Mouse (Mus musculus): Measurements from ENCODE around the gene Lrrc47. TPM values are rescaled to one million over a fixed set of nuclear protein-coding genes. Genes with fewer than 3 reads are reported as not detected.

Lrrc47 gene
- polyA plus RNA-seq, 1 experiment: 41.8 TPM

GRCm38 (mm10) chr4:153992715-153993114 lies 18.8 kb upstream of the Lrrc47 start:
- H3K27ac ChIP-seq (ENCODE audit: insufficient read depth, low read length): no peak overlapping the region
- no peak for TF ChIP-seq CTCF (IDR thresholded peaks at IDR 0.05; ENCODE audit: borderline replicate concordance, insufficient read depth, low read length)
- TF ChIP-seq POLR2A (IDR thresholded peaks at IDR 0.05; ENCODE audit: low read depth, low read length): no peak
- H3K4me3 ChIP-seq (ENCODE audit: insufficient read depth, low read length): no peak overlapping the region
- H3K4me1 ChIP-seq (ENCODE audit: control insufficient read depth, insufficient read depth, low read length): 0 out of 2 replicates have a peak, but pooled peaks cover 4% of the 10 kb centered on the region

DNA sequence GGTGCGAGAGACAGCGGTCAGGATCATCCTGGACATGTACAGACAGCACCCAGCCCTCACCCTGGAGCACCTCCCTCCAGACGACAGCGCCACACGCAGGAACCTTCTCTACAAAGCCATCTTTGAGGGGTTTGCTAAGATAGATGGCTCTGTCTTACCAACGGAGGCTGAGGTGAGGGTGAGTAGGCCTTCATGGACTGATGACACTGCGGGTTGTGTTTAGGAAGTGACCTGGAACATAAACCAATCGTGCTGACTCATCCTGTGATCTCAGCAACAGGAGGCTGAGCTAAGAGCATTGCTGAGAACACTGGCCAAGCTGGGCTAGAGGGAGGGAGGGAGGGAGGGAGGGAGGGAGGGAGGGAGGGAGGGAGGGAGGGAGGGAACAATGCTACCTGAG lies 18.0 kb upstream of the Lrrc47 start:
- Histone ChIP-seq H3K4me1 (ENCODE audit: control insufficient read depth, insufficient read depth, low read length) (0 out of 2 replicates have a peak, but pooled peaks cover 4% of the 10 kb centered on the region), H3K4me3 (ENCODE audit: insufficient read depth, low read length) (no peak overlapping the region), H3K27ac (ENCODE audit: insufficient read depth, low read length) (no peak overlapping the region)
- TF ChIP-seq POLR2A (IDR thresholded peaks at IDR 0.05; ENCODE audit: low read depth, low read length) (no peak), CTCF (IDR thresholded peaks at IDR 0.05; ENCODE audit: borderline replicate concordance, insufficient read depth, low read length) (no peak)

DNA sequence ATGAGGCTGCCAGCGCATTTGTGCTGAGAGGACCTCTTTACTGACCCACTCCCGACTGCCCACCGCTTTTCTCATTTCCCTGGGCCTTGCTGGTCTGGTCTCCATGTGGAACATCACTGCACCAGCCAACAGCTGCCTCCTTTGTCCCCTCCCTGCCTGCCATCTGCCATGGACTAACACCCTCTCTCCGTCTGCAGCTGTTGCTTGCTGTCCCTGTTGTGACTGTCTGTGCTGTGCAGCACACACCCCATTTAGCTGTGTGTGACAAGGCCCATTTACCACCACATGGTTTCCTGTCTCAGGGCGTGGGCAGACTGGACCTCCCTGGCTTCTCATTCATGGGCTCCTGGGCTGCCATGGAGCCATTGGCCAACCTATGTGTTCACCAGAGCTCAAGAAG lies 6.0 kb upstream of the Lrrc47 start:
- TF ChIP-seq CTCF (IDR thresholded peaks at IDR 0.05; ENCODE audit: borderline replicate concordance, insufficient read depth, low read length) (no peak), POLR2A (IDR thresholded peaks at IDR 0.05; ENCODE audit: low read depth, low read length) (no peak)
- H3K4me3 ChIP-seq (ENCODE audit: insufficient read depth, low read length): no peak overlapping the region

DNA sequence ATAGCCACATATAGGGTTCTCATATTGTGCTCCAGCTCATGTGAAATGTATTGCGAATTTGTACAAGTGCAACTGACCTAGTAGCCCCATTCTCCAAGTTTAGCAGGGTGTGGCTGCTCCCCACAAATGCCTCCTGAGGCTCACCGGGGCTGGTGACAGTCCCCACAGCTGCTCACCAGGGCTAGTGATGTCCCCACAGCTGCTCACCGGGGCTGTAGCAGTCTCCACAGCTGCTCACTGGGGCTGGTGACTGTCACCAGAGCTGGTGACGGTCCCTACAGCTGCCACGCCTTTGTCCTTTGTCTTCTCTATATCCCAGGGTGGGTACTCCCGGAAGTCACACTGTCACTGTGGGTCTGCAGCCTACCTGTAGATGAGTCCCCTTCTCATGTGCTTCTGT lies 5.3 kb upstream of the Lrrc47 start:
- no peaks in the 10 kb centered on the region for H3K4me1 ChIP-seq (ENCODE audit: control insufficient read depth, insufficient read depth, low read length)
- H3K4me3 ChIP-seq (ENCODE audit: insufficient read depth, low read length): no peak overlapping the region
- TF ChIP-seq CTCF (IDR thresholded peaks at IDR 0.05; ENCODE audit: borderline replicate concordance, insufficient read depth, low read length) (no peak), POLR2A (IDR thresholded peaks at IDR 0.05; ENCODE audit: low read depth, low read length) (no peak)
- H3K27ac ChIP-seq (ENCODE audit: insufficient read depth, low read length): no peak overlapping the region

More for the DNA sequence above, 6.0 kb upstream of the Lrrc47 start:
- Histone ChIP-seq H3K4me1 (ENCODE audit: control insufficient read depth, insufficient read depth, low read length) (no peaks in the 10 kb centered on the region), H3K27ac (ENCODE audit: insufficient read depth, low read length) (no peak overlapping the region)

GRCm38 (mm10) chr4:154007759-154008158 lies 3.8 kb upstream of the Lrrc47 start:
- no peak overlapping the region for H3K4me3 ChIP-seq (ENCODE audit: insufficient read depth, low read length)

DNA sequence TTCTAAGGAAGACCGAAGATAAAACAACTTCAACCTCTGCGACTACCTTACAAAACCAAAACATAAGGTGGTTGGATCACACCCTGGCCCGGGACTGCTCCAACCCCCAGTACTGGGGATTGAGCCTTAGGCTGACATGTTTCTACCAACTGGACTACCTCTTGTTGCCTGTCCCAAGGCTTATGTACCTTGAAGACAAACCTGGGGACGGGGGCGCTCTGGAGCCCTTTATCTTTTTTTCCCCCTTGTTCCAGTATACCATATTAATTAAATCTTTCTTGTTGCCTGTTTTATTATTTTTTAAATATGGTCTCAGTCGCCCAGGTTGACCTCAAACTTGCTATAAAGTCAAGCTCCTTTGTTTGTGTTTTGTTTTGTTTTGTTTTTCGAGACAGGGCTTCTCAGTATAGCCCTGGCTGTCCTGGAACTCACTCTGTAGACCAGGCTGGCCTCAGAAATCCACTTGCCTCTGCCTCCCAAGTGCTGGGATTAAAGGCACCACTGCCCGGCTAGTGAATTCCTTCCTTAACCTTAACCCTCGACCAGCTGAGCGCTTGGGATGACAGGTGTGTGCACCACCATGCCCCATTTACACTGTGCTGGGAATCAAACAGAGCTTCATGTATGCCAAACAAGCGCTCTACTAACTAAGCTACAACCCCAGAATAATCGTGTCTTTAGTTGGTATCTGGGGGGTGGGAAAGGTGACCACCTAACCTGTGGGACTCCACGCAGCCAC lies 455 bp upstream of the Lrrc47 start:
- Histone ChIP-seq H3K4me1 (ENCODE audit: control insufficient read depth, insufficient read depth, low read length) (peaks cover 7% of the 10 kb centered on the region), H3K27ac (ENCODE audit: insufficient read depth, low read length) (no peak overlapping the region), H3K4me3 (ENCODE audit: insufficient read depth, low read length) (peak overlapping the region; percentile 98)
- TF ChIP-seq POLR2A (IDR thresholded peaks at IDR 0.05; ENCODE audit: low read depth, low read length) (no peak; the same call in 1 of the 2 replicates), CTCF (IDR thresholded peaks at IDR 0.05; ENCODE audit: borderline replicate concordance, insufficient read depth, low read length) (no peak)

More at GRCm38 (mm10) chr4:154007759-154008158, 3.8 kb upstream of the Lrrc47 start:
- no peaks in the 10 kb centered on the region for H3K4me1 ChIP-seq (ENCODE audit: control insufficient read depth, insufficient read depth, low read length)
- TF ChIP-seq POLR2A (IDR thresholded peaks at IDR 0.05; ENCODE audit: low read depth, low read length) (no peak), CTCF (IDR thresholded peaks at IDR 0.05; ENCODE audit: borderline replicate concordance, insufficient read depth, low read length) (no peak)
- no peak overlapping the region for H3K27ac ChIP-seq (ENCODE audit: insufficient read depth, low read length)

DNA sequence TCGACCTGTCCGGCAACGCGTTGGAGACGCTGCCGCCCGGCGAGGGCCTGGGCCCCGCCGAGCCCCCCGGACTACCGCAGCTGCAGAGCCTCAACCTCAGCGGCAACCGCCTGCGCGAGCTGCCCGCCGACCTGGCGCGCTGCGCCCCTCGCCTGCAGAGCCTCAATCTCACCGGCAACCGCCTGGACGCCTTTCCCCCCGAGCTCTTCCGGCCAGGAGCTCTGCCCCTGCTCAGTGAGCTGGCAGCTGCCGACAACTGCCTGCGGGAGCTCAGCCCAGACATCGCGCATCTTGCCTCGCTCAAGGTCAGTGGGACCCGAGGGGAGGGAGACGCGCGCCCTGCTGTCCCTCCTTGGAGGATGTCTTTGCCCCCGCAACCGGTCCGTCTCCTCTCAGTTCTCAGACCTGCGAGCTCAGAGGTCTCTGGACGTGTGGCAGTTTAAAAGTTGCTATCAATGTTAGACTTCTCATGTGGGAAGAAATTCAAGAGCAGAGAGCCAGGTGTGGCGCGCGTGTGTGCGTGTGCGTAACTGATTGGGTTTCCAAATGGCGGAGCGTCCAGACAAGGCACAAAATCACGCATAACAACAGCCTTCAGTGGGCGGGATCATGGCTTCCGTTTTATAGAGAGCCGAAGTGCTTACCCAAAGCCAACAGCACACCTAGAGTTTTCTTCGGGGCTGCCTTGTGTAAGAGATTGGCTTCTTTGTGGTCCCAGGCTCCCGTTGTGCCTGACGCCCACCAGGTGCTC lies 776 bp downstream of the Lrrc47 start:
- Histone ChIP-seq H3K27ac (ENCODE audit: insufficient read depth, low read length) (no peak overlapping the region), H3K4me1 (ENCODE audit: control insufficient read depth, insufficient read depth, low read length) (peaks cover 7% of the 10 kb centered on the region), H3K4me3 (ENCODE audit: insufficient read depth, low read length) (peak overlapping the region; percentile 98)
- TF ChIP-seq CTCF (IDR thresholded peaks at IDR 0.05; ENCODE audit: borderline replicate concordance, insufficient read depth, low read length) (no peak), POLR2A (IDR thresholded peaks at IDR 0.05; ENCODE audit: low read depth, low read length) (no peak)

DNA sequence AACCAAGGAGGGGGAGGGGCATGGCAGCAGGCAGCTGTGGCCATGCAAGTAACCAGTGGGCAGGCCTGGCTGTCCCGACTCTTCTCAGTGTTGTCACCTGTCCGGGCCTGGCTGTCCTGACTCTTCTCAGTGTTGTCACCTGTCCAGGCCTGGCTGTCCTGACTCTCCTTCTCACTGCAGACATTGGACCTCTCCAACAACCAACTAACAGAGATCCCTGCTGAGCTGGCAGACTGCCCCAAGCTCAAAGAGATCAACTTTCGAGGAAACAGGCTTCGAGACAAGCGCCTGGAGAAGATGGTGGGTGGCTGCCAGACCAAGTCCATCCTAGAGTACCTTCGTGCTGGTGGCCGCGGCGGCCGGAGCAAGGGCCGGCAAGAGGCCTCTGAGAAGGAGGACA lies 3.9 kb downstream of the Lrrc47 start:
- Histone ChIP-seq H3K4me3 (ENCODE audit: insufficient read depth, low read length) (no peak overlapping the region), H3K27ac (ENCODE audit: insufficient read depth, low read length) (no peak overlapping the region), H3K4me1 (ENCODE audit: control insufficient read depth, insufficient read depth, low read length) (peaks cover 7% of the 10 kb centered on the region)
- TF ChIP-seq POLR2A (IDR thresholded peaks at IDR 0.05; ENCODE audit: low read depth, low read length) (no peak), CTCF (IDR thresholded peaks at IDR 0.05; ENCODE audit: borderline replicate concordance, insufficient read depth, low read length) (no peak)

GRCm38 (mm10) chr4:154019571-154019970 lies 8.0 kb downstream of the Lrrc47 start:
- TF ChIP-seq POLR2A (IDR thresholded peaks at IDR 0.05; ENCODE audit: low read depth, low read length) (0 out of 2 replicates have a peak, but pooled peaks have one; percentile 31), CTCF (IDR thresholded peaks at IDR 0.05; ENCODE audit: borderline replicate concordance, insufficient read depth, low read length) (peak; percentile 74; the same call in 1 of the 2 replicates)
- no peak overlapping the region for H3K4me3 ChIP-seq (ENCODE audit: insufficient read depth, low read length)
- no peaks in the 10 kb centered on the region; the same call in 1 of the 2 replicates for H3K4me1 ChIP-seq (ENCODE audit: control insufficient read depth, insufficient read depth, low read length)
- no peak overlapping the region for H3K27ac ChIP-seq (ENCODE audit: insufficient read depth, low read length)

- Histone ChIP-seq H3K27ac (ENCODE audit: insufficient read depth, low read length) (no peak overlapping the region), H3K4me1 (ENCODE audit: control insufficient read depth, insufficient read depth, low read length) (no peaks in the 10 kb centered on the region; the same call in 1 of the 2 replicates), H3K4me3 (ENCODE audit: insufficient read depth, low read length) (no peak overlapping the region)
- no peak for TF ChIP-seq CTCF (IDR thresholded peaks at IDR 0.05; ENCODE audit: borderline replicate concordance, insufficient read depth, low read length)
- TF ChIP-seq POLR2A (IDR thresholded peaks at IDR 0.05; ENCODE audit: low read depth, low read length): 0 out of 2 replicates have a peak, but pooled peaks have one; percentile 18
Observed at GRCm38 (mm10) chr4:154021432-154021831, 9.9 kb downstream of the Lrrc47 start.

Measured in embryonic fibroblast, embryonic 13.5 days (primary cell).